Mouse (Mus musculus) lung, embryonic 15.5 days (tissue): ENCODE results near the gene Pik3cg. TPM values are rescaled to one million over a fixed set of nuclear protein-coding genes. Genes with fewer than 3 reads are reported as not detected.

Source experiments
- ATAC-seq: fragments of 200-750 bp; cut with Nextera tagmentation; 2 replicates; pipeline ENCODE4 v1.8.0; 2017; ENCODE audit warnings: moderate number of reproducible peaks, borderline replicate concordance; ENCODE audit not compliant: low FRiP score, low TSS enrichment; ENCODE audit errors: extremely low read depth
- H3K27ac ChIP-seq: fragments of 300-500 bp; sonication (generic); 2 replicates; pipeline ENCODE4 v1.5.1; 2015; ENCODE audit warnings: moderate library complexity, mild to moderate bottlenecking, inconsistent platforms
- H3K27me3 ChIP-seq: fragments of 300-500 bp; sonication (generic); 2 replicates; pipeline ENCODE4 v1.6.1; 2015; ENCODE audit warnings: inconsistent platforms
- H3K36me3 ChIP-seq: fragments of 300-500 bp; sonication (generic); 2 replicates; pipeline ENCODE4 v1.6.1; 2015; ENCODE audit warnings: inconsistent platforms
- H3K4me1 ChIP-seq: fragments of 300-500 bp; sonication (generic); 2 replicates; pipeline ENCODE4 v1.6.1; 2015; ENCODE audit warnings: inconsistent platforms
- H3K4me2 ChIP-seq: fragments of 300-500 bp; sonication (generic); 2 replicates; pipeline ENCODE4 v1.6.1; 2015; ENCODE audit warnings: inconsistent platforms, mild to moderate bottlenecking, moderate library complexity
- H3K4me3 ChIP-seq: fragments of 300-500 bp; sonication (generic); 2 replicates; pipeline ENCODE4 v1.5.1; 2015; ENCODE audit warnings: mild to moderate bottlenecking, inconsistent platforms
- H3K9ac ChIP-seq: fragments of 300-500 bp; sonication (generic); 2 replicates; pipeline ENCODE4 v1.6.1; 2015; ENCODE audit warnings: inconsistent platforms
- H3K9me3 ChIP-seq: fragments of 300-500 bp; sonication (generic); 2 replicates; pipeline ENCODE4 v1.6.1; 2016; ENCODE audit warnings: inconsistent platforms
- WGBS: fragments of 180-500 bp; shearing (Covaris S2); methylation state at CpG from one replicate; pipeline ENCODE4 v1.1.7; 2015; 5-methylcytosine and 5-hydroxymethylcytosine counted together
- polyA plus RNA-seq: library from polyadenylated mRNA; unstranded; fragments of >200 nt; fragmentation: Nextera tagmentation; extraction: Ambion mirVana; gene quantifications from 2 replicates; pipeline ENCODE4 v1.2.1, GENCODE M21; 2015

Gene Pik3cg
- polyA plus RNA-seq, 1 experiment from 2014 or later: 3.9 TPM

GRCm38 (mm10) chr12:32222758-32223385 lies 14.4 kb upstream of the Pik3cg start:
- no peak overlapping the region for H3K27ac ChIP-seq
- no peaks in the 10 kb centered on the region for H3K9me3 ChIP-seq
- no peak for ATAC-seq
- H3K4me3 ChIP-seq: no peak overlapping the region
- H3K4me1 ChIP-seq: no peaks in the 10 kb centered on the region
- H3K9ac ChIP-seq: no peak overlapping the region
- H3K36me3 ChIP-seq: no peaks in the 10 kb centered on the region
- no peak overlapping the region for H3K4me2 ChIP-seq
- no peaks in the 10 kb centered on the region for H3K27me3 ChIP-seq
- WGBS: 76% methylated on average over 7 of the region's 7 CpGs

- Histone ChIP-seq H3K27ac (no peak overlapping the region), H3K27me3 (no peaks in the 10 kb centered on the region), H3K9ac (no peak overlapping the region), H3K36me3 (no peaks in the 10 kb centered on the region), H3K9me3 (no peaks in the 10 kb centered on the region), H3K4me3 (no peak overlapping the region), H3K4me1 (no peaks in the 10 kb centered on the region), H3K4me2 (no peak overlapping the region)
- ATAC-seq: no peak
- WGBS: 97% methylated on average over 1 of the region's 1 CpGs
Observed at GRCm38 (mm10) chr12:32220387-32220786, 11.9 kb upstream of the Pik3cg start.

GRCm38 (mm10) chr12:32215143-32215542 lies 6.7 kb upstream of the Pik3cg start:
- 75% methylated on average over 6 of the region's 6 CpGs for WGBS
- Histone ChIP-seq H3K4me3 (no peak overlapping the region), H3K9me3 (no peaks in the 10 kb centered on the region), H3K27ac (no peak overlapping the region), H3K36me3 (no peaks in the 10 kb centered on the region), H3K4me2 (no peak overlapping the region), H3K4me1 (no peaks in the 10 kb centered on the region), H3K27me3 (no peaks in the 10 kb centered on the region), H3K9ac (no peak overlapping the region)
- no peak for ATAC-seq

- H3K4me2 ChIP-seq: no peak overlapping the region
- no peak overlapping the region for H3K9ac ChIP-seq
- no peak overlapping the region for H3K4me3 ChIP-seq
- ATAC-seq: no peak
- no peaks in the 10 kb centered on the region for H3K9me3 ChIP-seq
- H3K36me3 ChIP-seq: no peaks in the 10 kb centered on the region
- 77% methylated on average over 5 of the region's 5 CpGs for WGBS
- H3K27ac ChIP-seq: no peak overlapping the region
- H3K4me1 ChIP-seq: 0 out of 2 replicates have a peak, but pooled peaks cover 4% of the 10 kb centered on the region
- no peaks in the 10 kb centered on the region for H3K27me3 ChIP-seq
Observed at GRCm38 (mm10) chr12:32212702-32213101, 4.2 kb upstream of the Pik3cg start.

- WGBS: 50% methylated on average over 5 of the region's 5 CpGs
- Histone ChIP-seq H3K4me1 (0 out of 2 replicates have a peak, but pooled peaks cover 4% of the 10 kb centered on the region), H3K36me3 (no peaks in the 10 kb centered on the region), H3K9ac (no peak overlapping the region), H3K4me2 (no peak overlapping the region), H3K27ac (no peak overlapping the region), H3K27me3 (no peaks in the 10 kb centered on the region), H3K9me3 (no peaks in the 10 kb centered on the region), H3K4me3 (no peak overlapping the region)
- ATAC-seq: no peak
Observed at GRCm38 (mm10) chr12:32212156-32212555, 3.7 kb upstream of the Pik3cg start.

GRCm38 (mm10) chr12:32211257-32211656 lies 2.8 kb upstream of the Pik3cg start:
- no peak for ATAC-seq
- WGBS: 80% methylated on average over 4 of the region's 4 CpGs

GRCm38 (mm10) chr12:32208951-32209350 lies 492 bp upstream of the Pik3cg start:
- peak overlapping the region; percentile 51 for H3K4me2 ChIP-seq
- WGBS: 49% methylated on average over 2 of the region's 2 CpGs
- 0 out of 2 replicates have a peak, but pooled peaks cover 4% of the 10 kb centered on the region for H3K4me1 ChIP-seq
- H3K9ac ChIP-seq: no peak overlapping the region
- H3K4me3 ChIP-seq: peak overlapping the region; percentile 34; the same call in 1 of the 2 replicates
- H3K9me3 ChIP-seq: no peaks in the 10 kb centered on the region
- no peaks in the 10 kb centered on the region for H3K27me3 ChIP-seq
- no peak for ATAC-seq
- no peaks in the 10 kb centered on the region for H3K36me3 ChIP-seq
- H3K27ac ChIP-seq: peak overlapping the region; percentile 63

More at GRCm38 (mm10) chr12:32211257-32211656, 2.8 kb upstream of the Pik3cg start:
- Histone ChIP-seq H3K4me2 (no peak overlapping the region), H3K27ac (no peak overlapping the region), H3K9ac (no peak overlapping the region), H3K9me3 (no peaks in the 10 kb centered on the region), H3K4me1 (0 out of 2 replicates have a peak, but pooled peaks cover 4% of the 10 kb centered on the region), H3K27me3 (no peaks in the 10 kb centered on the region), H3K4me3 (no peak overlapping the region), H3K36me3 (no peaks in the 10 kb centered on the region)

- Histone ChIP-seq H3K4me1 (0 out of 2 replicates have a peak, but pooled peaks cover 4% of the 10 kb centered on the region), H3K27ac (no peak overlapping the region), H3K9ac (no peak overlapping the region), H3K4me3 (no peak overlapping the region), H3K4me2 (no peak overlapping the region), H3K27me3 (no peaks in the 10 kb centered on the region), H3K36me3 (no peaks in the 10 kb centered on the region), H3K9me3 (no peaks in the 10 kb centered on the region)
- no peak for ATAC-seq
- 64% methylated on average over 3 of the region's 3 CpGs for WGBS
Observed at GRCm38 (mm10) chr12:32207141-32207540, 1.3 kb downstream of the Pik3cg start.

- Histone ChIP-seq H3K27me3 (no peaks in the 10 kb centered on the region), H3K4me3 (no peak overlapping the region), H3K36me3 (no peaks in the 10 kb centered on the region), H3K9ac (no peak overlapping the region), H3K27ac (no peak overlapping the region), H3K9me3 (no peaks in the 10 kb centered on the region), H3K4me1 (no peaks in the 10 kb centered on the region), H3K4me2 (no peak overlapping the region)
- 69% methylated on average over 8 of the region's 8 CpGs for WGBS
- no peak for ATAC-seq
Observed at GRCm38 (mm10) chr12:32203695-32204094, 4.8 kb downstream of the Pik3cg start.

- no peak overlapping the region for H3K27ac ChIP-seq
Observed at GRCm38 (mm10) chr12:32202583-32202982, 5.9 kb downstream of the Pik3cg start.

GRCm38 (mm10) chr12:32201932-32202331 lies 6.5 kb downstream of the Pik3cg start:
- H3K4me1 ChIP-seq: no peaks in the 10 kb centered on the region
- H3K27ac ChIP-seq: no peak overlapping the region
- H3K4me2 ChIP-seq: no peak overlapping the region
- H3K27me3 ChIP-seq: no peaks in the 10 kb centered on the region
- no peak overlapping the region for H3K9ac ChIP-seq
- WGBS: 87% methylated on average over 7 of the region's 7 CpGs
- H3K9me3 ChIP-seq: no peaks in the 10 kb centered on the region
- no peak for ATAC-seq
- no peaks in the 10 kb centered on the region for H3K36me3 ChIP-seq
- H3K4me3 ChIP-seq: no peak overlapping the region

More at GRCm38 (mm10) chr12:32202583-32202982, 5.9 kb downstream of the Pik3cg start:
- no peaks in the 10 kb centered on the region for H3K36me3 ChIP-seq
- ATAC-seq: no peak
- H3K9ac ChIP-seq: no peak overlapping the region
- no peaks in the 10 kb centered on the region for H3K27me3 ChIP-seq
- no peaks in the 10 kb centered on the region for H3K4me1 ChIP-seq
- 80% methylated on average over 5 of the region's 5 CpGs for WGBS
- no peaks in the 10 kb centered on the region for H3K9me3 ChIP-seq
- no peak overlapping the region for H3K4me2 ChIP-seq
- no peak overlapping the region for H3K4me3 ChIP-seq

GRCm38 (mm10) chr12:32201070-32201585 lies 7.3 kb downstream of the Pik3cg start:
- WGBS: 82% methylated on average over 6 of the region's 6 CpGs
- no peak for ATAC-seq
- no peaks in the 10 kb centered on the region for H3K27me3 ChIP-seq
- no peak overlapping the region for H3K4me2 ChIP-seq
- H3K4me1 ChIP-seq: no peaks in the 10 kb centered on the region
- H3K36me3 ChIP-seq: no peaks in the 10 kb centered on the region
- no peak overlapping the region for H3K27ac ChIP-seq
- no peak overlapping the region for H3K9ac ChIP-seq
- no peaks in the 10 kb centered on the region for H3K9me3 ChIP-seq
- no peak overlapping the region for H3K4me3 ChIP-seq
